Mouse (Mus musculus) midbrain, embryonic 10.5 days (tissue): Measurements from ENCODE around the gene Sstr5. TPM values are rescaled to one million over a fixed set of nuclear protein-coding genes. Genes with fewer than 3 reads are reported as not detected.

Experiments
- DNase-seq: peaks from one replicate; pipeline ENCODE4 v3.0.0-alpha.2; 2017; ENCODE audit warnings: low spot score
- H3K27ac ChIP-seq: fragments of 300-500 bp; sonication (generic); replicated peaks from 2 replicates; pipeline ENCODE4 v1.5.1; 2016; ENCODE audit warnings: mild to moderate bottlenecking
- H3K27me3 ChIP-seq: fragments of 300-500 bp; sonication (generic); 2 replicates; pipeline ENCODE4 v1.6.1; 2016; ENCODE audit warnings: low read depth, mild to moderate bottlenecking; ENCODE audit not compliant: poor library complexity, severe bottlenecking
- H3K36me3 ChIP-seq: fragments of 300-500 bp; sonication (generic); 2 replicates; pipeline ENCODE4 v1.6.1; 2016; ENCODE audit warnings: mild to moderate bottlenecking, moderate library complexity
- H3K4me1 ChIP-seq: fragments of 300-500 bp; sonication (generic); 2 replicates; pipeline ENCODE4 v1.6.1; 2016
- H3K4me3 ChIP-seq: fragments of 300-500 bp; sonication (generic); 2 replicates; pipeline ENCODE4 v1.5.1; 2016; ENCODE audit warnings: mild to moderate bottlenecking, moderate library complexity
- H3K9me3 ChIP-seq: fragments of 300-500 bp; sonication (generic); replicated peaks from 2 replicates; pipeline ENCODE4 v1.6.1; 2016; ENCODE audit warnings: mild to moderate bottlenecking
- WGBS: fragments of 180-500 bp; shearing (Covaris S2); methylation state at CpG from one replicate; pipeline ENCODE4 v1.1.7; 2016; 5-methylcytosine and 5-hydroxymethylcytosine counted together
- polyA plus RNA-seq: library from polyadenylated mRNA; unstranded; fragments of >200 nt; fragmentation: Nextera tagmentation; extraction: Ambion mirVana; gene quantifications from 2 replicates; pipeline ENCODE4 v1.2.1, GENCODE M21; 2016

Sstr5 gene
- polyA plus RNA-seq, 1 experiment from 2014 or later: not detected

GRCm38 (mm10) chr17:25468301-25468700 is 28.8 kb downstream of the Sstr5 start:
- Histone ChIP-seq H3K4me3 (no peak overlapping the region), H3K9me3 (no peaks in the 10 kb centered on the region), H3K27me3 (peaks cover 27% of the 10 kb centered on the region), H3K4me1 (peaks cover 20% of the 10 kb centered on the region), H3K36me3 (no peaks in the 10 kb centered on the region), H3K27ac (no peak overlapping the region)
- DNase-seq: no peak
- 78% methylated on average over 6 of the region's 6 CpGs for WGBS

GRCm38 (mm10) chr17:25467781-25468180 is 29.3 kb downstream of the Sstr5 start:
- no peak overlapping the region for H3K4me3 ChIP-seq
- WGBS: 79% methylated on average over 6 of the region's 6 CpGs

GRCm38 (mm10) chr17:25466257-25466656 is 30.8 kb downstream of the Sstr5 start:
- H3K27me3 ChIP-seq: peaks cover 8% of the 10 kb centered on the region; the same call in 1 of the 2 replicates
- 84% methylated on average over 2 of the region's 2 CpGs for WGBS
- H3K9me3 ChIP-seq: no peaks in the 10 kb centered on the region
- no peaks in the 10 kb centered on the region for H3K36me3 ChIP-seq
- peaks cover 25% of the 10 kb centered on the region for H3K4me1 ChIP-seq
- no peak overlapping the region for H3K4me3 ChIP-seq
- DNase-seq: no peak
- H3K27ac ChIP-seq: no peak overlapping the region

More at GRCm38 (mm10) chr17:25467781-25468180, 29.3 kb downstream of the Sstr5 start:
- peaks cover 22% of the 10 kb centered on the region for H3K27me3 ChIP-seq
- no peak overlapping the region for H3K27ac ChIP-seq
- H3K9me3 ChIP-seq: no peaks in the 10 kb centered on the region
- H3K36me3 ChIP-seq: no peaks in the 10 kb centered on the region
- no peak for DNase-seq
- H3K4me1 ChIP-seq: peaks cover 23% of the 10 kb centered on the region

GRCm38 (mm10) chr17:25464091-25464490 is 33.0 kb downstream of the Sstr5 start:
- H3K4me3 ChIP-seq: no peak overlapping the region
- peaks cover 17% of the 10 kb centered on the region for H3K4me1 ChIP-seq
- WGBS: 86% methylated on average over 4 of the region's 4 CpGs
- no peaks in the 10 kb centered on the region for H3K36me3 ChIP-seq
- DNase-seq: no peak
- no peaks in the 10 kb centered on the region for H3K27me3 ChIP-seq
- no peaks in the 10 kb centered on the region for H3K9me3 ChIP-seq
- no peak overlapping the region for H3K27ac ChIP-seq

GRCm38 (mm10) chr17:25463326-25463945 is 33.7 kb downstream of the Sstr5 start:
- no peaks in the 10 kb centered on the region for H3K9me3 ChIP-seq
- H3K27me3 ChIP-seq: no peaks in the 10 kb centered on the region
- no peaks in the 10 kb centered on the region for H3K36me3 ChIP-seq
- H3K27ac ChIP-seq: no peak overlapping the region
- no peak overlapping the region for H3K4me3 ChIP-seq
- peaks cover 17% of the 10 kb centered on the region for H3K4me1 ChIP-seq
- WGBS: 79% methylated on average over 4 of the region's 4 CpGs
- no peak for DNase-seq

- Histone ChIP-seq H3K36me3 (no peaks in the 10 kb centered on the region), H3K4me1 (peaks cover 17% of the 10 kb centered on the region), H3K27ac (peak overlapping the region; percentile 49), H3K4me3 (no peak overlapping the region), H3K9me3 (no peaks in the 10 kb centered on the region), H3K27me3 (no peaks in the 10 kb centered on the region)
- no peak for DNase-seq
- 36% methylated on average over 9 of the region's 9 CpGs for WGBS
These were observed 34.7 kb downstream of the Sstr5 start for GRCm38 (mm10) chr17:25462236-25462875.

GRCm38 (mm10) chr17:25456540-25456939 is 40.5 kb downstream of the Sstr5 start:
- Histone ChIP-seq H3K9me3 (no peaks in the 10 kb centered on the region), H3K4me3 (no peak overlapping the region), H3K27me3 (no peaks in the 10 kb centered on the region), H3K27ac (0 out of 2 replicates have a peak overlapping the region, but pooled peaks have one; percentile 2), H3K36me3 (no peaks in the 10 kb centered on the region), H3K4me1 (peaks cover 22% of the 10 kb centered on the region)
- 53% methylated on average over 8 of the region's 8 CpGs for WGBS
- no peak for DNase-seq

GRCm38 (mm10) chr17:25454272-25454671 is 42.8 kb downstream of the Sstr5 start, which contains the start of gene Tekt4:
Tekt4 (plus strand) TSS chr17:25454615.
- Histone ChIP-seq H3K4me3 (no peak within 1 kb of the TSS), H3K27me3 (no peaks in the 10 kb centered on the region), H3K4me1 (peaks cover 27% of the 10 kb centered on the region), H3K9me3 (no peaks in the 10 kb centered on the region), H3K36me3 (no peaks in the 10 kb centered on the region), H3K27ac (peak within 1 kb of the TSS; percentile 13)
- WGBS: 44% methylated on average over 2 of the region's 2 CpGs
- no peak for DNase-seq

- H3K27me3 ChIP-seq: no peaks in the 10 kb centered on the region
- peaks cover 32% of the 10 kb centered on the region for H3K4me1 ChIP-seq
- H3K4me3 ChIP-seq: no peak overlapping the region
- no peaks in the 10 kb centered on the region for H3K9me3 ChIP-seq
- DNase-seq: no peak
- no peaks in the 10 kb centered on the region for H3K36me3 ChIP-seq
- WGBS: 79% methylated on average over 5 of the region's 5 CpGs
- no peak overlapping the region for H3K27ac ChIP-seq
These were observed 44.7 kb downstream of the Sstr5 start for GRCm38 (mm10) chr17:25452246-25452965.

GRCm38 (mm10) chr17:25450329-25450728 is 46.8 kb downstream of the Sstr5 start:
- 62% methylated on average over 4 of the region's 4 CpGs for WGBS
- DNase-seq: no peak
- H3K27ac ChIP-seq: peak overlapping the region; percentile 38
- no peaks in the 10 kb centered on the region for H3K27me3 ChIP-seq
- H3K4me1 ChIP-seq: peaks cover 23% of the 10 kb centered on the region
- H3K4me3 ChIP-seq: no peak overlapping the region
- H3K9me3 ChIP-seq: no peaks in the 10 kb centered on the region
- no peaks in the 10 kb centered on the region for H3K36me3 ChIP-seq

- no peaks in the 10 kb centered on the region for H3K36me3 ChIP-seq
- WGBS: 85% methylated on average over 12 of the region's 12 CpGs
- H3K4me1 ChIP-seq: peaks cover 10% of the 10 kb centered on the region
- no peak for DNase-seq
- no peaks in the 10 kb centered on the region for H3K9me3 ChIP-seq
- no peak overlapping the region for H3K27ac ChIP-seq
- H3K4me3 ChIP-seq: no peak overlapping the region
- no peaks in the 10 kb centered on the region for H3K27me3 ChIP-seq
These were observed 49.2 kb downstream of the Sstr5 start for GRCm38 (mm10) chr17:25447865-25448264.

GRCm38 (mm10) chr17:25445841-25446240 is 51.2 kb downstream of the Sstr5 start:
- Histone ChIP-seq H3K4me1 (peaks cover 13% of the 10 kb centered on the region), H3K27ac (no peak overlapping the region), H3K27me3 (no peaks in the 10 kb centered on the region), H3K36me3 (no peaks in the 10 kb centered on the region), H3K4me3 (no peak overlapping the region), H3K9me3 (no peaks in the 10 kb centered on the region)
- WGBS: 91% methylated on average over 3 of the region's 3 CpGs
- DNase-seq: no peak

- 83% methylated on average over 4 of the region's 4 CpGs for WGBS
- no peaks in the 10 kb centered on the region for H3K27me3 ChIP-seq
- no peak for DNase-seq
- H3K4me1 ChIP-seq: peaks cover 11% of the 10 kb centered on the region
- H3K36me3 ChIP-seq: no peaks in the 10 kb centered on the region
- H3K4me3 ChIP-seq: no peak overlapping the region
- no peaks in the 10 kb centered on the region for H3K9me3 ChIP-seq
- H3K27ac ChIP-seq: no peak overlapping the region
These were observed 52.0 kb downstream of the Sstr5 start for GRCm38 (mm10) chr17:25445074-25445473.
